Mouse (Mus musculus): ENCODE results near the gene Ube3a. TPM values are rescaled to one million over a fixed set of nuclear protein-coding genes. Genes with fewer than 3 reads are reported as not detected.

Gene Ube3a
- 159 and 165 TPM in 2 replicates for polyA plus RNA-seq (2015; fragmentation: Nextera tagmentation; extraction: Ambion mirVana)

- Histone ChIP-seq H3K4me3 (peak within 1 kb of the TSS; percentile 91), H3K4me2 (peak within 1 kb of the TSS; percentile 55), H3K36me3 (replicated peaks) (no peaks in the 10 kb centered on the region), H3K9ac (peak within 1 kb of the TSS; percentile 98), H3K27ac (peak within 1 kb of the TSS; percentile 98), H3K9me3 (no peaks in the 10 kb centered on the region), H3K27me3 (replicated peaks) (no peaks in the 10 kb centered on the region), H3K4me1 (peaks cover 12% of the 10 kb centered on the region)
- ATAC-seq (replicated peaks), result peak; percentile 97
- WGBS, result under 1% methylated on average over 50 of the region's 50 CpGs
Observed at GRCm38 (mm10) chr7:59228045-59228865, at the start of gene Ube3a. Gene Ube3a, plus strand, starts transcription at chr7:59228750.

DNA sequence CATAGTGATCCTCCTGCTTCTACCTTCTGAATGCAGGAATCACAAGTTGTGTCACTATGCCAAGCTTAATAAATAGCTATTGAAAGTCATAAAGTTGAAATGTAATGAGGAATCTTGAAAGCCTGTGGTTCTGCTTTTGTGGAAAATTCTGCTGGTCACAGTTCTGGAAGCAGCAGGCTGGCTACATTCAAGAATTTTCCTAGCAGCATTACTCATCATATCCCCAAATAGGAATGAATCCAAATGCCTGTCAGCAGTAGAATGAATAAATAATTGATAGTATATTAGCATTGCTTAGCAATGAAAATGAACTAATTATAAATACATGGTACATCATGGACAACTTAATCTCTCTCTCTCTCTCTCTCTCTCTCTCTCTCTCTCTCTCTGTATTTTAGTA lies 35.7 kb upstream of the Ube3a start:
- Histone ChIP-seq H3K27ac (no peak overlapping the region), H3K4me1 (no peaks in the 10 kb centered on the region), H3K36me3 (replicated peaks) (no peaks in the 10 kb centered on the region), H3K9me3 (no peaks in the 10 kb centered on the region), H3K4me3 (no peak overlapping the region), H3K27me3 (replicated peaks) (no peaks in the 10 kb centered on the region), H3K4me2 (no peak overlapping the region), H3K9ac (no peak overlapping the region)
- ATAC-seq (replicated peaks), result no peak

DNA sequence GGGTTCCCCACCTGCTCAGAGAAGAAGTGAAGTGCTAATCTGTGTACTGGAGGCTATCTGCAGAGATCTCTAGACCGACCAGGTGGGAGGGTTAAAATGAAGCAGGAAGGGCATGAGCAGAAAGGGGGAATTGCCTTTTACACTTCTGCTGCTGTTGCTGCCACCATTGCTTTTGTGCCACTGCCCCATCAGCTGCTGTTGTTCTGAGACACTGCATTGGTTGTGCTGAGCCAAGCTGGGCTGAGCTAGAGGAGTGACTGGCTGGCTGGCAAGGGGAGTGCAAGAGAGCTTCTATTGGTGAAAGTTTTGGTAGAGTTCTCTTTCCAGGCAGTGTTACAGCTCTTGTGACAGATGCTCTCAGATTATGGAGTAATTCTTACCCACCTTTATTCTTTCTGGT lies 13.6 kb upstream of the Ube3a start:
- H3K27ac ChIP-seq, result no peak overlapping the region
- peaks cover 11% of the 10 kb centered on the region; the same call in 1 of the 2 replicates for H3K9me3 ChIP-seq
- H3K9ac ChIP-seq, result no peak overlapping the region
- H3K36me3 ChIP-seq (replicated peaks), result no peaks in the 10 kb centered on the region
- H3K4me3 ChIP-seq, result no peak overlapping the region
- ATAC-seq (replicated peaks), result no peak
- H3K4me1 ChIP-seq, result no peaks in the 10 kb centered on the region
- H3K27me3 ChIP-seq (replicated peaks), result no peaks in the 10 kb centered on the region
- no peak overlapping the region for H3K4me2 ChIP-seq
- 90% methylated on average over 1 of the region's 1 CpGs for WGBS

DNA sequence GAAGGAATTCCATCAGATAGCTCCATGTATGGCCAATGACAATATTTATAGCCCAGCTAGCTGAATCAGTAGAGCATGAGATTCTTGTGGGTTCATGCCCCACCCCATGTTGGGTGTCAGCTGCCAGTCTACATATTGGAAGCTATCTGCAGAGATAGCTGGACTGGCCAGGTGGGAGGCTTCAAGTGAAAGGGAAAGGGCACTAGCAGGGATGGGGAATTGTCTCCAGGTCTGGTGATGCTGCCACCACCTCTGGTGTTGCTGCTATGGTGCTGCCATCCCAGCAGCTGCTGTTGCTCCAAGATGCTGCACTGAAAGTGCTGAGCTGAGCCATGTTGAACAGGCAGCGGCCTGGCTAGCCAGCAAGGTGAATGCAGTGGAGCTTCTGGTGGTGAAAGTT lies 7.3 kb upstream of the Ube3a start:
- Histone ChIP-seq H3K4me2 (no peak overlapping the region), H3K4me1 (no peaks in the 10 kb centered on the region), H3K9ac (no peak overlapping the region), H3K36me3 (replicated peaks) (no peaks in the 10 kb centered on the region), H3K9me3 (no peaks in the 10 kb centered on the region), H3K4me3 (no peak overlapping the region), H3K27ac (no peak overlapping the region), H3K27me3 (replicated peaks) (no peaks in the 10 kb centered on the region)
- ATAC-seq (replicated peaks), result no peak
- 80% methylated on average over 1 of the region's 1 CpGs for WGBS

DNA sequence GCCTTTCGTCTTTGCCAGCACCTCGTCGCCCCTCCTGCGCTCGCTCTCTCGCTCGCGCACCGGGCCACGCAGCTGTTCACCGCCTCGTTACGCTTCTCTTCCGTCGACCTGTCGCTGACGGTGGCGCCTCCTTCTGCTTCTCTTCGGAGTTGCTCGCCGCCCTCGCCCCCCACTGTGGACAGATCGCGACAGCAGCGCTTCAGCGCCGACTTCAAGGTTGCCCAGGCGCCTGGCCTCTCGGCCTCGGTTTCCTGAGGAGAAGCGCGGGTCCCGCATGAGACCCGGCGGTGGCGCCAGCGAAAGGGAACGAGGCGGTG lies 274 bp downstream of the Ube3a start:
- H3K4me3 ChIP-seq, result peak overlapping the region; percentile 91
- peaks cover 14% of the 10 kb centered on the region for H3K4me1 ChIP-seq
- H3K4me2 ChIP-seq, result peak overlapping the region; percentile 55
- no peaks in the 10 kb centered on the region for H3K9me3 ChIP-seq
- H3K9ac ChIP-seq, result peak overlapping the region; percentile 98
- WGBS, result under 1% methylated on average over 39 of the region's 39 CpGs
- no peaks in the 10 kb centered on the region for H3K27me3 ChIP-seq (replicated peaks)
- peak overlapping the region; percentile 98 for H3K27ac ChIP-seq
- ATAC-seq (replicated peaks), result no peak
- no peaks in the 10 kb centered on the region for H3K36me3 ChIP-seq (replicated peaks)

DNA sequence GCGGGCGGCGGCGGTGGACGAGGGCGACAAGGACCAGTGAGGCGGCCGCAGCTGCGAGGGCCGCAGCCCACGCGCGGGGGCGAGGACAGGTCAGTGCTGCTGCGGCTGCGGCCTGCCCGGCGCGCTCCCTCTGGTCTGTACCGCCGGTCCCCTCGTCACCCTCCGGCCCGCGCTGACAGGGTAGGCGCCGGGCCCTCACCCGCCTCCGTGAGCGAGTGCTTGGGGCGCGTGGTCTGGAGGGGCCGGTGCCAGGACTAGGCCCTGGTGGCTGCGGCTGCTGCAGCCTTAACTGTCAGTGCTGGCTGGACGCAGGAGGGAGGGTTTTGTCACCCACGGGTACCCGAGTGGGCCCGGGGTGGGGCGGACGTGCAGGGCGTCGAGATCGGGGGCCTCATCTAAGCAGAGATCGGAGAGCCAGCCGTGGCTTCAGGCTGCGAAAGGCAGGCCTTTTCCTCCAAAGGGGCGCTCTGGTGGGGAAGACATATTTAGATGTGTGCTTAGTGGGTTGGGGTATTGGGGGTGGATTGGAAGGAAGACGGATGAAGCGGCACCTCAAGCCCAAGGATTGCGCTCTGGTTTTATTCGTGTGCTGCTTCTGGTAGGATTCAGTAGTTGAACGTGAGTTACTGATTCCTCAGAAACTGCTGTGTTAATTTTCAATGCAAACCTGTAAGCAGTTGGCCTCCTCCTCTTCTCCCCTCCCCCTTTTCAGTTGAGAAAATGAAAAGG lies 797 bp downstream of the Ube3a start:
- peak overlapping the region; percentile 91 for H3K4me3 ChIP-seq
- H3K4me2 ChIP-seq, result peak overlapping the region; percentile 55
- peaks cover 15% of the 10 kb centered on the region for H3K4me1 ChIP-seq
- H3K36me3 ChIP-seq (replicated peaks), result no peaks in the 10 kb centered on the region
- under 1% methylated on average over 52 of the region's 52 CpGs for WGBS
- H3K27me3 ChIP-seq (replicated peaks), result no peaks in the 10 kb centered on the region
- peak overlapping the region; percentile 98 for H3K9ac ChIP-seq
- peak; percentile 68 for ATAC-seq (replicated peaks)
- H3K27ac ChIP-seq, result peak overlapping the region; percentile 98
- H3K9me3 ChIP-seq, result no peaks in the 10 kb centered on the region

DNA sequence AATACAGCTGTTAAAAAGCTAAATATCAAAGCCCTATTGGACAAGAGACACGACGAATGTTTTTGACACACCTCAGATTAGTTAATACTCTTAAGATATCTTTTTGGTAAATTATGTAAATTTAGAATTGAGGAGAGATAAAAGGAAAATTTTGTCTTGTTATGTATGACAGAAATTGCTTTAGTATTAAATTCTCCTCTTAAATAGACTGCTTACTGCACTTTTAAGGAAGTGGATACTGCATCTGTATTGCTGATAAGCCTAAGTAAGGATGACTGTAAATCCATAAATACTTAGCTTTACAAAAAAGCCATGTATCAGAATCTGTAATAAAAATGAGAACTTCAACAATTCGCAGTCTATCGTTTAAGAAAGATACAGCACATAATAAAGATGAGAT lies 1.8 kb downstream of the Ube3a start:
- Histone ChIP-seq H3K36me3 (replicated peaks) (no peaks in the 10 kb centered on the region), H3K4me2 (peak overlapping the region; percentile 55), H3K4me1 (peaks cover 15% of the 10 kb centered on the region), H3K9me3 (no peaks in the 10 kb centered on the region), H3K27me3 (replicated peaks) (no peaks in the 10 kb centered on the region), H3K9ac (peak overlapping the region; percentile 98), H3K27ac (peak overlapping the region; percentile 98; the same call in 1 of the 2 replicates), H3K4me3 (peak overlapping the region; percentile 91)
- WGBS, result 45% methylated on average over 4 of the region's 4 CpGs
- no peak for ATAC-seq (replicated peaks)

DNA sequence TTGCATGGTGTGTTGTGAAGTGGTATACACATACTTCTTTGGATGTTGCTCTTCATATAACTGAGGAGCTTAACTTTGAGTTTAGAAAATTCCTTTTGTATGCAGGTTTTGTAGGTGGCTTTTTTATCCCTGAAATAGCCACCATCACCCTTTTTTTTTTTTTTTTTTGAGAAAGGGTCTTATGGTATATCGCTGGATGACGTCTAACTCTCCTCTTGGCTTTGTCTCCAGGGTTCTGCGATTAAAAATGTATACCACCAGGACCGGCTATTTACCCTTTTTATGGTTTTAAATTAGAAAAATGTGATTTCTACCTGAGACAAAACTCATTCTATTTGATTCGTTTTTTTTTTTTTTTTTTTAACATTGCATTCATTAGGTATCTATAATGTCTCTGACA lies 2.2 kb downstream of the Ube3a start:
- Histone ChIP-seq H3K9me3 (no peaks in the 10 kb centered on the region), H3K27me3 (replicated peaks) (no peaks in the 10 kb centered on the region), H3K27ac (no peak overlapping the region), H3K9ac (no peak overlapping the region), H3K4me3 (peak overlapping the region; percentile 91), H3K4me2 (peak overlapping the region; percentile 55), H3K4me1 (peaks cover 15% of the 10 kb centered on the region), H3K36me3 (replicated peaks) (no peaks in the 10 kb centered on the region)
- 44% methylated on average over 5 of the region's 5 CpGs for WGBS
- ATAC-seq (replicated peaks), result no peak

DNA sequence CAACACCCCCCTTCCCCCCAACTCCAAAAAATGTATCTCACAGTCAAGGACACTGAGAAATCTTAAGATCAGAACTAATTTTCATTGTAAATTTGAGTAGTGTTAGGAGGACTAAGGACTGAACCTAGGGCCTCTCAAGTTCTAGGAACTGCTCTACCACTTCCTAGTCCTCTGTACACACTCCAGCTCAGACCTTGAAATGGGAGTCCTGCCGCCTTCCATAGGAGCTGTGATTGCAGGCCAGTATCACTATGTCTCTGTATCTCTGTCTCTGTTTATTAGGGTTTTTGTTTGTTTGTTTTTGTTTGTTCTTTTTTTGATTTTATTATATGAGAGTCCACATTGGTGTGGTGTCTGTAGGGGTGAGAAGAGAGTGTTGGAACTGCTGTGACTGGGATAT lies 3.4 kb downstream of the Ube3a start:
- WGBS, result 79% methylated on average over 1 of the region's 1 CpGs
- H3K27ac ChIP-seq, result no peak overlapping the region
- no peaks in the 10 kb centered on the region for H3K36me3 ChIP-seq (replicated peaks)
- no peaks in the 10 kb centered on the region for H3K9me3 ChIP-seq
- no peak overlapping the region for H3K9ac ChIP-seq
- ATAC-seq (replicated peaks), result no peak
- H3K4me3 ChIP-seq, result no peak overlapping the region; the same call in 1 of the 2 replicates
- H3K27me3 ChIP-seq (replicated peaks), result no peaks in the 10 kb centered on the region
- H3K4me2 ChIP-seq, result peak overlapping the region; percentile 31
- peaks cover 15% of the 10 kb centered on the region for H3K4me1 ChIP-seq

GRCm38 (mm10) chr7:59234773-59235401 lies 6.3 kb downstream of the Ube3a start:
- no peak overlapping the region for H3K27ac ChIP-seq
- ATAC-seq (replicated peaks), result no peak
- H3K4me1 ChIP-seq, result peaks cover 15% of the 10 kb centered on the region
- H3K9ac ChIP-seq, result no peak overlapping the region
- no peak overlapping the region for H3K4me3 ChIP-seq
- no peaks in the 10 kb centered on the region for H3K27me3 ChIP-seq (replicated peaks)
- no peaks in the 10 kb centered on the region for H3K9me3 ChIP-seq
- no peak overlapping the region for H3K4me2 ChIP-seq
- WGBS, result 94% methylated on average over 8 of the region's 8 CpGs
- H3K36me3 ChIP-seq (replicated peaks), result no peaks in the 10 kb centered on the region

- Histone ChIP-seq H3K4me3 (no peak overlapping the region), H3K36me3 (replicated peaks) (no peaks in the 10 kb centered on the region), H3K9ac (no peak overlapping the region), H3K4me2 (no peak overlapping the region), H3K27ac (no peak overlapping the region), H3K9me3 (no peaks in the 10 kb centered on the region), H3K4me1 (no peaks in the 10 kb centered on the region), H3K27me3 (replicated peaks) (no peaks in the 10 kb centered on the region)
- WGBS, result 80% methylated on average over 3 of the region's 3 CpGs
- ATAC-seq (replicated peaks), result no peak
Observed at GRCm38 (mm10) chr7:59243257-59243656, 14.7 kb downstream of the Ube3a start.

GRCm38 (mm10) chr7:59245541-59245940 lies 17.0 kb downstream of the Ube3a start:
- H3K27me3 ChIP-seq (replicated peaks), result no peaks in the 10 kb centered on the region
- no peak overlapping the region for H3K4me2 ChIP-seq
- no peak overlapping the region for H3K4me3 ChIP-seq
- no peaks in the 10 kb centered on the region for H3K36me3 ChIP-seq (replicated peaks)
- H3K9me3 ChIP-seq, result no peaks in the 10 kb centered on the region
- H3K4me1 ChIP-seq, result no peaks in the 10 kb centered on the region
- no peak for ATAC-seq (replicated peaks)
- no peak overlapping the region for H3K9ac ChIP-seq
- H3K27ac ChIP-seq, result no peak overlapping the region
- 97% methylated on average over 2 of the region's 2 CpGs for WGBS
